Mouse (Mus musculus): ENCODE measurements around the gene Bckdk. TPM values are rescaled to one million over a fixed set of nuclear protein-coding genes. Genes with fewer than 3 reads are reported as not detected.
"Not testable (repeated sequence)": the region's sequence is repeated elsewhere in the genome, so short reads cannot be mapped to it uniquely, and the experiment has no call there.

Bckdk gene
- 10 to 100 TPM; 62.4 to 77.7 TPM for polyA plus RNA-seq (2017; shearing (Covaris generic))

DNA sequence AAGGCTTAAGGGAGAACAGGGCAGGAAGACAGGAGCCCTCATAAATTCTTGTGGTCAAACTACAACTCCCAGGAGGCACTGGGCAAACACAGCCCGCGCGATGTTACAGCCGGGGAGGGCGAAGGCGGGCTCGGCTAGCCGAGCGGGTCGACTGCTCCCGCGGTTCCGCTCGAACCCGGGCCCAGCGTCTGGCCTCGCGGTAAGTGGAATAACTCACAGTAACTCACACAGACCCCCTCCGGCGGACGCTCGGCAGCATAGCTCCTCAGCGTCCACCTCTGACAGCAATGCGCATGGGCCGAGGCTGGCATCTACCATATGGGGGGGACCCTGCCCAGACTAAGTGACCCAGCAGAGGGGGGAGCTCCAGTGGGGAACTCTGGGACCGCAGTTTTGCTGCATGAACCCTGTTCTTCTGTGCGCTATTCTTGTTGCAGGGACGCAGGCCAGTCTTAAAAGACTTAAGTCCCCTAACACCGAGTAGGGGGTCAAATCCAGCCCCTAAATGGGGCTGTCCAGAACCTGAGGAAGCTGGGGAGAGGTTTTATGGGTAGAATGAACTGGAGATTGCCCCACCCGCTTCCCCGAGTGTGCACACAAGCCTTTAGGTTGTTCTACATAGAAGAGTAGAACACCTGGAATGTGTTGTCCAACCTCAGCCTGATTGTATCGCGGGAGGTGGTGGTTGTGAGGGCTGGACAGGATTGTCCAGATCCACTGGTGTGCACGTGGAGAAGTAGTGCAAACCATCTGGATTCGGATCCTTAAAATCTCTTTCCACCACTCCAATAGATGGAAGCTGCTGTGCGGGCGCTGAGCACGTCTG lies at the start of gene Bckdk:
Bckdk (plus strand) TSS at position 112 of the 826 bp plus-strand sequence.
- peak; percentile 97 for ATAC-seq

DNA sequence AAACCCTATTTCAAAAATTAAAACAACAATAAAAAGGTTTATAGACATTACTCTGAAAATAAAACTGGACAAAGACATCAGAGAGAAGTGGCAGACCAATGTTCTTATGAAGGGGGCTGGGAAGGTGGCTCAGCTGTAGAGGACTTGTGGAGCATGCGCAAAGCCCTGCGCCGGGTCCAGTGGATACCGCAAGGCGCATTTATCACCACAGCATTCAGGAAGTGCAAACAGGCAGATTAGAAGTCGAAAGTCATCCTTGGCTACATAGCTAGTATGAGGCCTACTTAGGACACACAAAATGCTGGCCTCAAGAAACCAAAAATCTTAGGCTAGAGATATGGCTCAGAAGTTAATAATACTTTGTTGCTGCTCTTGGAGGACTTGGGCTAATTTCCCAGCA lies 45.6 kb upstream of the Bckdk start:
- ATAC-seq, result no peak

DNA sequence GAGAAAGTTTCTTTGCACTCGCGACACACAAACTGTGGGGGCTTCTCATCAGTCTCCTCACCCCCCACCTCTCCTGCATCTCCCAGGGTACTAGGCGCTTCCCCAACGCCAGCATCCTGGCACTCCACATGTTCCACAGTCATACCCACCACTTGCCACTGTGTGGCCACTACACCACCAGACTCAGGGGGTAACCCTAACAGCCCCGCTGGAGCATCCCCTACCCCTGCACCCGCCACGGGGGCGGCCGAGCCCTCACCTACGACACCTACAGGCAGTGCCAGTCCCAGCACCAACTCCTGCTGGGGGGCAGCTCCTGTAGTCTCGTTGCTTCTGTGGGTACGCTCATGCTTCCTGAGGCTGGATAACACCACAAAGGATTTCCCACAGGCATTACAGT lies 37.4 kb upstream of the Bckdk start:
- no peak for ATAC-seq

DNA sequence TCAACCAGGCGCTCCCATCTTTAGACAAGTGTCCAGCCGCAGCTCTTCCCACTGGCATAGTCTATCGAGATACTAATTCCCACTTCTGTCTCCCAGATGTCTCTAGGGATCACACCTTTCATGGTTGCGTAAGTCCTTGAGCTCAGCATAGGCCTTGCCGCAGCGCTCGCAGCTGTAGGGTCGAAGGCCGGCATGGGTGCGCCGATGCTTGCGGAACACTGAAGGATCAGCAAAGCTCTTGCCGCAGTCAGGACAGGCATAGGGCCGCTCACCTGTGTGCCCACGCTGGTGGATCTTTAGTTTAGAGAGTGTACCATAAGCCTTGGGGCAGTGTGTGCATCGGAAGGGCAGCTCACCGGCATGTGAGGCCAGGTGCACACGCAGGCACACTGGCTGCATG lies 36.2 kb upstream of the Bckdk start:
- ATAC-seq, result no peak

DNA sequence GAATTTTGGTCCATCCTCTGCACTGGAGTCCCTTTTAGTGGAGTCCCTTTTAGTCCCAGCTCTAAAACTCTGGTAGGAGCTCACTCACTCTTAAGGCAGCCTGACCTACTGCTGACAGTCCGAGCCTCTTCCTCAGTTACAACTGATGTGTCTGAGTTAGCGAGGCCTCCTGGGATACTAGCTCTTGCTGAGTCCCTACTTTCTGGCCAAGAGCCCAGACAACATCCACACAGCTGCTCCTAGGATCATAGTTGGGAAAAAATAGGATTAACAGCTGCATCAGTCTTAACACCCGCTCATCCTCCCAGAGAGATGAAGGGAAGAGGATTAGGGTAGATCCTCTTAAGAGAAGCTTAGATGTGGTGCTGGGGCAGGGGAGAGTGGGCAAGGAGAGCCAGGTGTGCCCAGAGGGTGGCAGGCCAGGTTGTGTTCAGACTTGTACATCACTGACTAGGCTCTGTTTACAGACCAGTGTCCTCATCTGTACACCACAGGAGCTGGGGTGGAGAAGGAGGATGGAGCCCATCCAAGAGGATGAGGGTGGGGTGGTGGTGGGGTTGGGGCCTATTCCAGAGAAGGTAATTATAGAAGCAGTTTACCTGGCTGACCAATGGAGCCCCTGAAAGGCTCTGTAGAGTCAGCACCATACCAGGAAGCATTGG lies 34.6 kb upstream of the Bckdk start:
- no peak for ATAC-seq

DNA sequence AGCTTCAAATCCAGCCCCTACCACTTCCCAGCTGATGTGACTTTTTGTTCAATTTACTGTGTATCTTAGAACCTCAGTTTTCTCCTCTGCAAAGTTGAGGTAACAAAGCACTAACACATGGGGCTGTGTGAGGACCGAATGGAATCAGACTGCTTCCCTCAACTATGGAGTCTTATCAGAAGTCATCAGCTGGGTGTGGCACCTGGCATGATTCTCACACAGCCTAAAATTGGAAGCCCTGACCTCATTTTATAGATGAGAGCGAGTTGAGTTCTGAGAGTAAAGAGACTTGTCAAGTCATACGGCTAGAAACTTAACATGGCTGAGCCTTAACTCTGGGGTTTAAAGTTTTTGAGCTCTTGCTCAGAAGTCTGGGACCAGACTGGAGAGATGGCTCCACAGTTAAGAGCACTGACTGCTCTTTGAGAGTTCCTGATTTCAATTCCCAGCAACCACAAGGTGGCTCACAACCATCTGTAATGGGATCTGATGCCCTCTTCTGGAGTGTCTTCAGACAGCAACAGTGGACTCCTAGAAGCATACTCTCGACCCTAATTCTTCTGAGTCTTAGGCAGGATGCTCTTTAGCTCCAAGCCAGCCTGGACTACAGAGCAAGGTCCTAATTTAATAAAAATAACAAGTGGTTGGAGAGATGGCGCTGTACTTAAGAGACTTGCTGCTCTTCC lies 33.6 kb upstream of the Bckdk start:
- ATAC-seq, result no peak

DNA sequence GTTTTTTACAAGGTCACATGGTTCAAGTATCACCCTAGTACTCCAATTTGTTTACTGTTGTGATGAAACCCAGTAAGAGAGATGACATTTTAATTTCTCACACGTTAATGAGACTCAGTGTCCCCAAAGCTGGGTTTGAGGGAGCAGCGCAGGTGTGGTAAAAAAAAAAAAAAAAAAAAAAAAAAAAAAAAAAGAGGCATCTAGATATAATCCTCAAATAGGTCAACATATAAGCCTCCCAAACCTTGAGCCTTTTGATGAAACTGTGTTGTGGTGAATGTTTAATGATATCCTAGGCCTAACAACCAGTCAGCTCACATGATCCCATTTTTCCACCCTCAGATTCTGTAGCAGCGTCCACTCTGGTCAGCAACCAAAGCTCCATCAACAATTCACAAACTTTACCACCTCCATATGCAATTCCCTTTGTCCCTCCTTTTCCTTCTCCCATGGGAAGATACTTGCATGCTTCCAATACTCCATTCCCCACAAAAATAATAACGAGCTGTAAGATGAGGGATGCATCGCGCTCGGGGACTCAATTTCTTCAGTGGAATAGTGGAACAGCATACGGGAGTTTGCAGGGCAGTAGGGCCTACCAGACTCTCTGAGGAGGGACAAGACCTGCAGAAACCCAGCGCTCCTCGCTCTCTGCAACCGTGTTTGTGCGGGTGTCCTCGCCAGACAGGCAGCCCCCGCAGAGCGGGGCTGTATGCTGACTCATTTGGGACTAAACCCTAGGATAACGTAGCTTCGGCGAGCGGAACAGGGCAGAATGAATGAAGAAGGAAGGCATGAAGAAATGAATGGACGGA lies 28.9 kb upstream of the Bckdk start:
- peak; percentile 14 for ATAC-seq

DNA sequence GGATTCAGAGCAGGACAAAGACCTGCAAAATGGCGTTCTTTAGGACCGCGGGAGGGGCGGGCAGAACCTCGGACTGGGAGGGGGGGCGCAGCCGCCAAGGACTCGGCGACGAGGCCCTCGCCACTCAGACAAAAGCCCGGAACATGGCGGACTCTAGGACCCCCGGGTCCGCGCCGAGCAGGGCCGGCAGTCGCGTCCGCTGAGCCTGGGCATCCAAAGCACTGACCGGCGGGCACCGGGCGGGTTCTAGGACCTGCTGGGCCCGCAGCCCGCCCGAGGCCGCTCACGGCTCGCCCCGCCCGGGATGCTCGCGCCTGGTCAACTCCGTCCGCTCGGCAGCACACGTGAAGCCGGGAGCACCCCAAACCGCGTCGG lies 28.3 kb upstream of the Bckdk start:
- ATAC-seq, result peak; percentile 55

DNA sequence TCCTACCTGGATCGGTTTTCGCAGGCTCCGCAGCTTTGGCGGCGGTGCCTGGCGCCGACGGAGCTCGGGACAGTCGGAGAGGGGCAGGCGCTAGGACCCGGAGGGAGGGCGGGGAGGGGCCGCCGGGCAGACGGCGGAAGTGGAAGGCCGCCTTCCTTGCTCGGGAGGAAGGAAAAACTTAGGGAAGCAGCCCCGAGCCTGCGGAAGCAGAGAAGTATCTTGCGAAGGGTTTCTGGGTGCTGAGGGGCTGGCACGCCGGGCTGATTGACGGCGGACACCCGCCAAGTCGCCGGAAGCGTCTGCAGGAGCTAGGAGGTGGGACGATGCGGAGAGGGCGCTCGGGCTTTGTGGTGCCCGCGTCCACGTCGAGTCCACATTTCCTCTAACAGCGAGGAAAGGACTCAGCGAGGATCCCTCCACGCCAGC lies 27.8 kb upstream of the Bckdk start, which contains the start of gene Zfp646:
Zfp646 (plus strand) TSS at position 181 of the 426 bp plus-strand sequence.
- ATAC-seq, result peak; percentile 53

DNA sequence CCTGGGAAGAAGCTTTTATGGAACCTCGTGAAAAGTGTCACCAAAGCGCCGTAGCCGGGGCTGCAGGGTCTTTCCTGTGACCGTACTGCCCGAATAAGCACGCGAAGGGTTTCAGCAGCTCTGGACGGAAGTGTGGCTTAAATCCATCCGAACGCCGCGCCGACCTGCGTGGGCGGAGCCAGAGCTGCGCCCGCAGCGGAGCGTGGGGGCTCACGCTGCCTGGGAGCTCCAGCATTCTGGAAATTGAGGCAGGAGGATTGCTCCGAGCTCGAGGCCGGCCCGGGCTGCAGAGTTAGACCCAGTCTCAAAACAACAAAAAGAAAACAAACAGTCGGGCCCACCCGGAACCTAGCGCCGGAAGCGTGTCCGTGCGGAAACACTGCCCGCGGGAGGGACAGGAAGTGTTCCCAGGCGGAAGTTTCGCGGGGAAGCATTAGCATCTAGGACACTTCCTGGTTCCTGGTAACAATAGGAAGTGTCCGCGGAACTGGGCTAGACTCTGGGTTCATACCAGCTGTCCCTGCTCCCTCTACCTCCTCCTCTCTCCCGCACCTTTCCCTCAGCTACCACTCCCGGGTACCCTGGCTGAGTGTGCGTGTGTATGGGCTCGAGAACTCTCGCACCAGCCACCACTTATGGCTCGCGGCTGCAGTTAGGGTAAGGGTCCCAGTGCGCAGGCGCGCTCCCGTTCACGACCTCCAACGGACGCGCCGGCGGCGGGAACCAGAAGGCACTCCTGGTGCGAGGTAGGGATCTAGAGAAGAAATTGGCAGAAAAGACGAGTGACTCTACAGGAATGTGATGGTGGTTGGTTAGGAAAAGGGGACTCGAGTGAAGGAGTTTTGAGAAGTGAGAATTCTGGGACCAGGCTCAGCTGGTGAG lies 27.2 kb upstream of the Bckdk start, which contains the start of gene Zfp668:
Zfp668 (minus strand) TSS at position 362 of the 882 bp plus-strand sequence.
- ATAC-seq, result peak; percentile 37

DNA sequence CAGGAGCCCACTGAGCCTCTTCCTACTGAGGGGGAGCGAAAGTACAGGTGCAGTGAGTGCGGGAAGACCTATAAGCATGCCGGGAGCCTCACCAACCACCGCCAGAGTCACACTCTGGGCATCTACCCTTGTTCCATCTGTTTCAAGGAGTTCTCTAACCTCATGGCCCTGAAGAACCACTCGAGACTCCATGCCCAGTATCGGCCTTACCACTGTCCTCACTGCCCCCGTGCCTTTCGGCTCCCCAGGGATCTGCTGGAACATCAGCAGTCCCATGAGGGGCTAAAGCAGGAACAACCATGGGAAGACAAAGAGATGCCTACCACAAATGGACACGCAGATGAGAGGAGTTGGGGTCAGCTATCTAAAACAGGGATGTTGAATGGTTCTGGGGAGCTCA lies 24.6 kb upstream of the Bckdk start:
- no peak for ATAC-seq

DNA sequence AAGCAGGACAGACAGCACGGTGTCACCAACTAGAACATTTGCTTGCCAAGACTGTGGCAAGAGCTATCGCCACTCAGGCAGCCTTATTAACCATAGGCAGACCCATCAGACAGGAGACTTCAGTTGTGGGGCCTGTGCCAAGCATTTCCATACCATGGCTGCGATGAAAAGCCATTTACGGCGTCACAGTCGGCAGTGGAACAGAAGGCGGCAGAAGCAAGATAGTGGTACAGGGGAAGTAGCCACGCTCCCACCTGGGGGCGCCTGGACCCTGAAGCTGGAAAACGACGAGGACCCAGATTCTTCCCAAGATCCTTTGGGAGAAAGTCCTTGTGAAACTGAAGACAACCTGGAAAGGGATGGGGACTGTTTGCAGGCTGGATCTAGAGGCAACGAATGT lies 23.5 kb upstream of the Bckdk start:
- ATAC-seq, result no peak

DNA sequence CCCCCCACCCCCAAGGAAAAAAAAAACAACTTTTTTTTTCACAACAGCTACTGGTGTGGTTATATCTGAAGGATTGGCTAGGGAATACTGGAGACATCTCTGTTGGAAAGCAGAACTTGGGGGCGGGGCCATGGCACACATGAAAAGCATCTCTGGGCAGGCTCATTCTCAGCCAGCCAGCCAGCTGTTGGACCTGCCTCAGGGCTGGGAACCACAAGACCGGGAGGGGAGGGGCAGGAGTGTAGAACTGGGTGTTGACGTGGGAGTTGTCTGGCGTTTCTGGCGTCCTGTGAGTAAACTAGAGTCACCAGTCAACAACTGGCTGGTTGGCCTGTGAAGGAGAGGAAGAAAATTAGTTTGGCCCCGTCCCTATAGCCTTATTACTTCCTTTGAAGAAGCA lies 17.9 kb upstream of the Bckdk start:
- ATAC-seq, result no peak

DNA sequence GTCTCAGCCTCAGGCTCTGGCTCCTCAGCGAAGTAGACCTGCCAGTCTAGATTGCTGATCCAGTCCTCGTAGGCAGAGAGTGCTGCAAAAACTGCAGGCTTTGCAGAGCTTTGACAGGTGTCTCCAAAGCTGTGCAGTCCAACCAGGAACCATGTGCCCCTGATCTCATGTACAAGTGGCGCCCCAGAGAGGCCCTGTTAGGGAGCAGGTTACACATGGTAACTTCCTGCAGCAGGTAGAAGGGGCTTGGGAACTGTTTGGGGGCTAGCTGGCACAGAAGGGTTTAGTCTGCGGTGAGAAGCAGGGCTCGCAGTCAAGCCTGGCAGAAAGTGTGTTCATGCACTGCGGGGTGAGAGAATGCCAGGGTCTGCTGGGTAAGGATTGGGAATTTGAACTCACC lies 17.3 kb upstream of the Bckdk start:
- ATAC-seq, result no peak

DNA sequence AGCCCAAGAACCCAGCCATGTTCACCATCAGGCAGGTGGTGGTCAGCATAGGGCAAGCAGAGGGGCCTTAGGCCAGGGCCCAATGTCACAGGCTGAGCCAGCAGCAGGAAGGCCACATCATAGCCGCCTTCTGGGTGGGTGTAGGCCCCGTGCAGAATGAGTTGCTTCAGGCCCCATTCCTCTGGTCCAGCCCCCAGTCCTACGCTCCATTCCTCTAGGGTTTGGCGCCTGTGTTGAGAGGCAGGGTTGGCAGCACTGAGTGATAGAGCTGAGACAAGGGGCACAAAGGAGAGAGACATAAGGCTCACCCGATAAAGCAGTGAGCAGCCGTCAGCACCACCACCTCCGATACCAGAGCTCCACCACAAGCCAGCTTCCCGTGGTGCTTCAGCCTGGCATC lies 16.7 kb upstream of the Bckdk start:
- no peak for ATAC-seq

DNA sequence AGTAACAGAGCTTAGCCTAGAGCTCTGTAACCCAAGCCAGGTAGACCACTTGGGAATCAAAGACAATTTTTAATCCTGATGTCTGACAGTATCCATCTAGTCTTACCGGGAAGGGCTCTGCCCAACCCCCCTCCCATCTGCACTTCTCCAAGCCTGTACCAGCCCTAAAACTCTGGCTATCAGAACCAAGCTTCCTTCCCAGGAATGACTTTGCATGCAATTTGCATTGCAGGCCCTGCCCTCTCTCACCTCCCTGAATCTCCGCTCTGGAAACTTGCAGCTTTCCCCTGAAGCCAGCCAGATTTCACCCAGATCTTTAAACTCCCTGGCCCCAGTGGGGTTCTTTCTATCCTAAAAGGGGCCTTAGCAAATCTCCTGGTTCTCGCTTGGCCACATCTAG lies 16.1 kb upstream of the Bckdk start:
- no peak for ATAC-seq

DNA sequence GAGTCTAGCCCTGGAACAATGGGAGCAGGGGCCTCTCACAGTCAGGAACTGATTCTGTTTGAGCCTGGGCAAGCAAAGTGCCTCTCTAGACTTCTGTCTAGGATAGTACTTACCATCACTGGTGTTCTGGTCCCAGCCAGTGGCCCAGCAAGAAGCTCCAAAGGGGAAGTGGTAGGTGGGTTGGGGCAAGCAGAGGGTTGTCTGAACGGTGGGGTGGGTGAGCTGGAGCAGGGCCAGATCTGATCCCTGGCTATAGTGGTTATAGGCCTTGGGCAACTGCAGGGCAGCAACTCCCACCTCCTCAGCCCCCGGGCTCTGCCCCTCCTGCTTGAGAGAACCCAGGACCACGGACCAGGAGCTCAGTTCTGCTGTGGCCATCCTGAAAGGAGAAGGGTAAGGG lies 15.1 kb upstream of the Bckdk start:
- no peak for ATAC-seq

DNA sequence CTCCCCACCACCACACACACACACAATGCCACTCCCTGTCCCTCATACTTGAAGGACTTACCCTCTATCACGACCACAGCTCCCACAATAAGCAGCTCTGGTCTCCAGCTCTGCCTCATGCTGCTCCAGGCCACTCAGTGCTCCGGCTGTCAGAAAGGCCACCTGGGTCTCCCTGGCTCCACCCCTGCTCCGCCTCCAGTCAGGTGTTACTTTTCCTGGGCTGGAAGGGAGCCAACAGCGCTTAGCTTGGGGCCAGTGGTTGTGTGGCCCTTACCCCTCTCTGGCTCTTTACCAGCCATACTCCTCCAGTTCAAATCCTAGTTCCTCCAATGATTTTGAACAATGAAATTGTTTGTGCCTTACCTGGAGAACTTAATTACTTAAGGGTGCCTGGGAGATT lies 13.1 kb upstream of the Bckdk start, which contains the start of gene Prss53:
Prss53 (minus strand) TSS at position 173 of the 400 bp plus-strand sequence.
- ATAC-seq, result no peak

DNA sequence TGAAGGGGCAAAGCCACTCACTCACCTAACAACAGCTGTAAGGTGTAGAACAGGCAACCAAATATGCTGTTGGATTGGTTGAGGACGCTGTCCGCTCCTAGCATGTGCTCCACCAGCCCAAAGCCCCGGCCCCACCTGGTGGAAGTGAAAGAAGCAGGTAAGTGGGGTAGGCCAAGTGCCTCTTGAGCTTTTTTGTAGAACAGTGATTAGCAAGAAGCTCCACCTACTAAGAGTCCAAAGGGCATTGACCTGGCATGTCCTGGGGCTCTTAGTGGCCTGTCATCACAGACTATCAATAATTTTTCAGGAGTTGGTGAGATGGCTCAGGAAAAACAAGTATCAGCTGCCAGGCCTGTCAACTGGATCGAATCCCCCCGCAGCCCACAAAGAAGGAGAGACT lies 9.4 kb upstream of the Bckdk start:
- ATAC-seq, result no peak

DNA sequence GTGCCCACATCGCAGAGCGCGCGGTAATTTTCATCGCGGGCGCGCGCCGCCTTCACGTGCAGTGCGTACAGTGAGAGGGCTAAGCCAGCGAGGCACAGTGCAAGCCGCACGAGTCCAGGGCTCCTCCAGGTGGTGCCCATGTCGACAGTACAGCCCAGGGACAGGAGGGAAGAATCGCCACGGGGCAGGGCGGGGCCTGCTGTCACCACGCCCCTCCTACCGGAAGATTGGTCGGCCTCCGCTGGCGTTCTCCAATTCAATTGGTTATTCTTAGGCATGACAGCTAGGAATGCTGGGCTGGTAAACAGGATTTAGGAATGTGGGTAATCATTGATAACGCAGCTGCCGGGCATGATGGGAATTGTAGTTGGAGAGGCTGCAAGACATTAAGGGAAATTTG lies 8.4 kb upstream of the Bckdk start, which contains the start of the genes Gm21974 and Vkorc1:
Gm21974 (minus strand) TSS at position 13 of the 400 bp plus-strand sequence.
Vkorc1 (minus strand) TSS at position 176 of the 400 bp plus-strand sequence.
- peak; percentile 91 for ATAC-seq

DNA sequence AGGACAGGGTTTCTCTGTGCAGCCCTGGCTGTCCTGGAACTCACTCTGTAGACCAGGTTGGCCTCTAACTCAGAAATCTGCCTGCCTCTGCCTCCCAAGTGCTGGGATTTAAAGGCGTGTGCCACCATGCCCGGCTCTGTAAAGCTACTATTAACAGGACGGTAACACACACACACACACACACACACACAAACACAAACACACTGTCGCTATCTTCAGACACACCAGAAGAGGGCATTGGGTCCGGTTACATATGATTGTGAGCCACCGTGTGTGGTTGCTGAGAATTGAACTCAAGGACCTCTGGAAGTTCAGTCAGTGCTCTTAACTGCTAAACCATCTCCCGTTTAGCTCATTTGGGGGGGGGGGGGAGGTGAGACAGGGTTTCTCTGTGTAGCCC lies 8.0 kb upstream of the Bckdk start:
- ATAC-seq, result not testable (repeated sequence)
